Mouse (Mus musculus): ENCODE data around the gene Vmn1r91.
"Not testable (repeated sequence)": the region's sequence is repeated elsewhere in the genome, so short reads cannot be mapped to it uniquely, and the experiment has no call there.

DNA sequence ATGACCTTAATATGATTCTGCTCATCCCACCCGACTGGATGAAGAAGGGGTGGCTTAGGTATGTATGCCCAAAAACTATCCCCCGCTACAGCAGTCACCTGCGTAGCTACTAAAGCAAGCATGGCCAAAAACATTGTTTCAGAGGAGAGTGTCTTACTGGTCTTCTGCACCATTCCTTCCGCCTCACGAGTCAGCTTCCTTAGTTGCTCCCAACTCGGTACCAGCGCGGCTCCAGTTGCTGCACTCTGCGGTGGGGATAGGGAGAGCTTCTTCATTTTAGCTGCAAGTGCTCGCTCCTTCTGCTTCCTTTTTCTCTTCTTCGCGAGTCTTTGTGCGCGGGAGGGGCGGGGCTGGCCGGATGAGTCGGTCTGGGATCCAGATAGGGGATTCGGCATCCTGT is 21.4 kb upstream of the Vmn1r91 start:
- not testable (repeated sequence) for TF ChIP-seq NELFE (IDR thresholded peaks at IDR 0.05; ENCODE audit: low read depth, low read length); KAT2A (IDR thresholded peaks at IDR 0.05; ENCODE audit: insufficient replicate concordance, low read length); CTCF (conservative IDR thresholded peaks at IDR 0.05 in 1 of 2, IDR thresholded peaks at IDR 0.05 in 1 of 2; ENCODE audit: low read depth in 2 of 2, low read length in 2 of 2); MAFK (IDR thresholded peaks at IDR 0.05; ENCODE audit: insufficient replicate concordance, low read length); EP300 (IDR thresholded peaks at IDR 0.05; ENCODE audit: low read length); CHD2 (IDR thresholded peaks at IDR 0.05; ENCODE audit: low read length); E2F4 (IDR thresholded peaks at IDR 0.05; ENCODE audit: insufficient replicate concordance, low read depth, low read length); POLR2A (IDR thresholded peaks at IDR 0.05; ENCODE audit: low read depth, low read length); RAD21 (IDR thresholded peaks at IDR 0.05; ENCODE audit: low read depth, low read length); USF1 (IDR thresholded peaks at IDR 0.05; ENCODE audit: low read depth, low read length); PAX5 (IDR thresholded peaks at IDR 0.05; ENCODE audit: low read length); ZMIZ1 (IDR thresholded peaks at IDR 0.05; ENCODE audit: low read depth, low read length); CHD1 (IDR thresholded peaks at IDR 0.05; ENCODE audit: low read depth, low read length)

All from CH12.LX (cell line).